1 mouse cellular context compared by ENCODE assay signal in genomic region chr5:137085021-137085420, GRCm38 (mm10).
TF ChIP-seq lines count a peak whose summit lies in the region.

No protein-coding gene starts in this region.

TF ChIP-seq in MEL, 35 proteins besides CTCF, POLR2A, EP300 and RAD21:
- TF ChIP-seq POLR2AphosphoS2 (IDR thresholded peaks at IDR 0.05; ENCODE audit: low read length) (no peak), MAFK (IDR thresholded peaks at IDR 0.05; ENCODE audit: borderline replicate concordance, low read depth, low read length) (peak; percentile 83; the same call in 1 of the 2 replicates), ZMIZ1 (IDR thresholded peaks at IDR 0.05; ENCODE audit: low read depth, low read length) (0 out of 2 replicates have a peak, but pooled peaks have one; percentile 39), NRF1 (IDR thresholded peaks at IDR 0.05; ENCODE audit: insufficient read depth, low read depth, low read length, poor library complexity, severe bottlenecking) (no peak), RCOR1 (IDR thresholded peaks at IDR 0.05; ENCODE audit: low read depth, low read length) (peak; percentile 50), BHLHE40 (IDR thresholded peaks at IDR 0.05; ENCODE audit: borderline replicate concordance, low read depth, low read length) (peak; percentile 79), JUND (IDR thresholded peaks at IDR 0.05; ENCODE audit: low read depth, low read length) (no peak), MYB (IDR thresholded peaks at IDR 0.05; ENCODE audit: low read depth, low read length) (peak; percentile 92), USF2 (IDR thresholded peaks at IDR 0.05; ENCODE audit: borderline replicate concordance in 1 of 2, insufficient read depth in 1 of 2, low read depth in 1 of 2, low read length in 2 of 2) (no peak), ELF1 (IDR thresholded peaks at IDR 0.05; ENCODE audit: low read depth, low read length) (no peak), MAZ (IDR thresholded peaks at IDR 0.05; ENCODE audit: low read depth, low read length) (peak; percentile 87), TBP (IDR thresholded peaks at IDR 0.05; ENCODE audit: low read depth, low read length) (peak; percentile 43; the same call in 1 of the 2 replicates), E2F4 (IDR thresholded peaks at IDR 0.05; ENCODE audit: borderline replicate concordance, low read depth, low read length) (no peak), MAX (IDR thresholded peaks at IDR 0.05; ENCODE audit: low read length) (no peak), ZNF384 (IDR thresholded peaks at IDR 0.05; ENCODE audit: low read depth, low read length) (no peak), USF1 (IDR thresholded peaks at IDR 0.05; ENCODE audit: low read depth, low read length) (no peak), CHD2 (IDR thresholded peaks at IDR 0.05; ENCODE audit: low read length) (no peak), ZKSCAN1 (IDR thresholded peaks at IDR 0.05; ENCODE audit: low read depth, low read length) (no peak), HCFC1 (IDR thresholded peaks at IDR 0.05; ENCODE audit: low read depth, low read length) (no peak), NELFE (IDR thresholded peaks at IDR 0.05; ENCODE audit: low read depth, low read length) (peak; percentile 26; the same call in 1 of the 2 replicates), CHD1 (IDR thresholded peaks at IDR 0.05; ENCODE audit: low read depth, low read length) (no peak), MXI1 (IDR thresholded peaks at IDR 0.05; ENCODE audit: low read depth, low read length) (no peak), SMC3 (IDR thresholded peaks at IDR 0.05; ENCODE audit: low read depth, low read length) (0 out of 2 replicates have a peak, but pooled peaks have one; percentile 6), GATA1 (IDR thresholded peaks at IDR 0.05; ENCODE audit: low read depth, low read length) (peak; percentile 42), ETS1 (IDR thresholded peaks at IDR 0.05; ENCODE audit: low read depth, low read length) (peak; percentile 76; the same call in 1 of the 2 replicates), ZC3H11A (IDR thresholded peaks at IDR 0.05; ENCODE audit: low read depth, low read length) (no peak; the same call in 1 of the 2 replicates), SIN3A (IDR thresholded peaks at IDR 0.05; ENCODE audit: low read length) (peak; percentile 43; the same call in 1 of the 2 replicates), UBTF (IDR thresholded peaks at IDR 0.05; ENCODE audit: borderline replicate concordance, insufficient read depth, low read depth, low read length) (no peak), MYC (IDR thresholded peaks at IDR 0.05; ENCODE audit: low read depth, low read length) (no peak), KAT2A (conservative IDR thresholded peaks at IDR 0.05; ENCODE audit: low read depth, low read length) (no peak), POLR2AphosphoS5 (IDR thresholded peaks at IDR 0.05; ENCODE audit: borderline replicate concordance, low read depth, low read length) (no peak), MEF2A (IDR thresholded peaks at IDR 0.05; ENCODE audit: extremely low read depth, insufficient replicate concordance, low read depth, low read length, poor library complexity, severe bottlenecking) (no peak), TAL1 (IDR thresholded peaks at IDR 0.05; ENCODE audit: low read length) (peak; percentile 48), TCF12 (IDR thresholded peaks at IDR 0.05; ENCODE audit: low read depth, low read length) (peak; percentile 85)
